Mouse (Mus musculus) spleen, postnatal 4 days (tissue): ENCODE measurements around the gene Dapk2.

Experiments
- DNase-seq, 2 experiments: peaks; one replicate each; pipeline ENCODE4 v3.0.0; 2022; ENCODE audit warnings: low spot score in 2 of 2

Gene Dapk2

GRCm38 (mm10) chr9:66157958-66158830 is at the start of gene Dapk2:
Dapk2 (plus strand) TSS chr9:66158223.
- DNase-seq, result peak; percentile 92 to 99

- DNase-seq, result no peak
These were observed 48.4 kb upstream of the Dapk2 start for GRCm38 (mm10) chr9:66109574-66109973.

GRCm38 (mm10) chr9:66110126-66110525 is 47.9 kb upstream of the Dapk2 start:
- no peak for DNase-seq

GRCm38 (mm10) chr9:66110611-66111379 is 47.2 kb upstream of the Dapk2 start:
- no peak for DNase-seq

GRCm38 (mm10) chr9:66114341-66114740 is 43.7 kb upstream of the Dapk2 start:
- DNase-seq, result no peak

GRCm38 (mm10) chr9:66116890-66117289 is 41.1 kb upstream of the Dapk2 start:
- DNase-seq, result no peak

- DNase-seq, result no peak
These were observed 38.5 kb upstream of the Dapk2 start for GRCm38 (mm10) chr9:66119498-66119897.

GRCm38 (mm10) chr9:66120106-66120505 is 37.9 kb upstream of the Dapk2 start:
- no peak for DNase-seq

GRCm38 (mm10) chr9:66120945-66121344 is 37.1 kb upstream of the Dapk2 start:
- no peak for DNase-seq

GRCm38 (mm10) chr9:66121421-66121820 is 36.6 kb upstream of the Dapk2 start:
- no peak for DNase-seq

- DNase-seq, result no peak
These were observed 34.4 kb upstream of the Dapk2 start for GRCm38 (mm10) chr9:66123648-66124047.

GRCm38 (mm10) chr9:66124111-66124531 is 33.9 kb upstream of the Dapk2 start:
- peak; percentile 44 to 75 for DNase-seq

- DNase-seq, result peak; percentile 98 to 99
These were observed 33.1 kb upstream of the Dapk2 start for GRCm38 (mm10) chr9:66124681-66125542.

- DNase-seq, result peak; percentile 21 to 68
These were observed 32.2 kb upstream of the Dapk2 start for GRCm38 (mm10) chr9:66125543-66126455.

- peak; percentile 95 for DNase-seq
These were observed 31.4 kb upstream of the Dapk2 start, which contains the start of the genes Snx1 and Ciao2a for GRCm38 (mm10) chr9:66126456-66127192. Snx1 (minus strand) TSS chr9:66126587. Ciao2a (plus strand) TSS chr9:66126611.

GRCm38 (mm10) chr9:66127193-66127546 is 30.9 kb upstream of the Dapk2 start:
- no peak for DNase-seq

GRCm38 (mm10) chr9:66127884-66128283 is 30.1 kb upstream of the Dapk2 start:
- DNase-seq, result no peak

- no peak for DNase-seq
These were observed 26.6 kb upstream of the Dapk2 start for GRCm38 (mm10) chr9:66131466-66131865.

- DNase-seq, result peak; percentile 41 to 75
These were observed 22.1 kb upstream of the Dapk2 start for GRCm38 (mm10) chr9:66135967-66136366.

GRCm38 (mm10) chr9:66138193-66138592 is 19.8 kb upstream of the Dapk2 start:
- no peak for DNase-seq
